Mouse (Mus musculus): ENCODE measurements around the gene Iscu. TPM values are rescaled to one million over a fixed set of nuclear protein-coding genes. Genes with fewer than 3 reads are reported as not detected.

The Iscu gene
- polyA plus RNA-seq, 2 experiments: 85.4 to 102 TPM

DNA sequence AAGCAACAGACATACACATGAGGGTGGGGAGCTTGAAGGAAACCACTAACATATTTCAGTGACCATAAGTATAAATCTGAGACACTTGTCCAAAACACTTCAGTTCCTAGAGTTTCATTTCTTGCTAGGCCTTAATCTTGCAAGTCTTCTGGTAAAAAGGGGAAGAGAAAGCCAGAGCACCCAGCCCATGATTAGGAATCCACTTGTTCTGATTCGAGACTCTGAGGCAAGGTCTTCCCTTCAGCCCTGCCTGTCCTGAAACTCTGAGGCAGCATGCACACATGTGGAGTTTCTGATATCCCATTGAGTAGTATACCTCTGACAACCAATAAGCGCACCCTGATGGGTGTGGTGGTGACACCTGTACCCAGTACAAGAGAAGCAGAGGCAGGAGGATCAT is 11.0 kb upstream of the Iscu start:
- Histone ChIP-seq H3K4me2 (replicated peaks; ENCODE audit: low read depth, low read length, severe bottlenecking) (no peak overlapping the region), H3K4me3 (replicated peaks; ENCODE audit: low read length) (no peak overlapping the region), H3K36me3 (ENCODE audit: control insufficient read depth, insufficient read depth, low read length) (peaks cover 77% of the 10 kb centered on the region), H3K9me3 (ENCODE audit: control insufficient read depth, low read length) (no peaks in the 10 kb centered on the region), H3K4me1 (ENCODE audit: control insufficient read depth, insufficient read depth, low read length) (no peaks in the 10 kb centered on the region), H3K27me3 (ENCODE audit: control insufficient read depth, insufficient read depth, low read length) (no peaks in the 10 kb centered on the region), H3K27ac (replicated peaks; ENCODE audit: low read depth, low read length) (no peak overlapping the region), H3K9ac (ENCODE audit: low read depth, low read length, severe bottlenecking) (no peak overlapping the region)
- ATAC-seq (ENCODE audit: low FRiP score, low read depth) (no peak), DNase-seq (ENCODE audit: low spot score) (no peak)
- TF ChIP-seq POLR2A (IDR thresholded peaks at IDR 0.05; ENCODE audit: borderline replicate concordance, extremely low read depth, insufficient read depth, insufficient read length): no peak
- WGBS: 88% methylated on average over 2 of the region's 2 CpGs

- H3K4me1 ChIP-seq (ENCODE audit: control insufficient read depth, insufficient read depth, low read length): peaks cover 1% of the 10 kb centered on the region; the same call in 1 of the 2 replicates
- no peak for ATAC-seq (ENCODE audit: low FRiP score, low read depth)
- no peaks in the 10 kb centered on the region for H3K27me3 ChIP-seq (ENCODE audit: control insufficient read depth, insufficient read depth, low read length)
- H3K9ac ChIP-seq (ENCODE audit: low read depth, low read length, severe bottlenecking): no peak overlapping the region
- DNase-seq (ENCODE audit: low spot score): no peak
- no peak for TF ChIP-seq POLR2A (IDR thresholded peaks at IDR 0.05; ENCODE audit: borderline replicate concordance, extremely low read depth, insufficient read depth, insufficient read length)
- peaks cover 72% of the 10 kb centered on the region for H3K36me3 ChIP-seq (ENCODE audit: control insufficient read depth, insufficient read depth, low read length)
- WGBS: 88% methylated on average over 7 of the region's 7 CpGs
- no peak overlapping the region for H3K27ac ChIP-seq (replicated peaks; ENCODE audit: low read depth, low read length)
- H3K9me3 ChIP-seq (ENCODE audit: control insufficient read depth, low read length): no peaks in the 10 kb centered on the region
- no peak overlapping the region for H3K4me3 ChIP-seq (replicated peaks; ENCODE audit: low read length)
- H3K4me2 ChIP-seq (replicated peaks; ENCODE audit: low read depth, low read length, severe bottlenecking): no peak overlapping the region
Measured at GRCm38 (mm10) chr5:113764426-113764825, 8.1 kb upstream of the Iscu start.

GRCm38 (mm10) chr5:113765641-113766526 is 6.7 kb upstream of the Iscu start:
- no peaks in the 10 kb centered on the region for H3K9me3 ChIP-seq (ENCODE audit: control insufficient read depth, low read length)
- no peak for ATAC-seq (ENCODE audit: low FRiP score, low read depth)

GRCm38 (mm10) chr5:113768806-113769205 is 3.7 kb upstream of the Iscu start:
- Histone ChIP-seq H3K9ac (ENCODE audit: low read depth, low read length, severe bottlenecking) (no peak overlapping the region), H3K36me3 (ENCODE audit: control insufficient read depth, insufficient read depth, low read length) (peaks cover 32% of the 10 kb centered on the region), H3K9me3 (ENCODE audit: control insufficient read depth, low read length) (no peaks in the 10 kb centered on the region), H3K4me3 (replicated peaks; ENCODE audit: low read length) (no peak overlapping the region), H3K4me1 (ENCODE audit: control insufficient read depth, insufficient read depth, low read length) (peaks cover 18% of the 10 kb centered on the region), H3K27ac (replicated peaks; ENCODE audit: low read depth, low read length) (no peak overlapping the region), H3K4me2 (replicated peaks; ENCODE audit: low read depth, low read length, severe bottlenecking) (no peak overlapping the region), H3K27me3 (ENCODE audit: control insufficient read depth, insufficient read depth, low read length) (no peaks in the 10 kb centered on the region)
- 90% methylated on average over 8 of the region's 8 CpGs for WGBS
- no peak for ATAC-seq (ENCODE audit: low FRiP score, low read depth)
- no peak for TF ChIP-seq POLR2A (IDR thresholded peaks at IDR 0.05; ENCODE audit: borderline replicate concordance, extremely low read depth, insufficient read depth, insufficient read length)
- no peak for DNase-seq (ENCODE audit: low spot score)

More at GRCm38 (mm10) chr5:113765641-113766526, 6.7 kb upstream of the Iscu start:
- DNase-seq (ENCODE audit: low spot score): no peak
- H3K4me3 ChIP-seq (replicated peaks; ENCODE audit: low read length): no peak overlapping the region
- peaks cover 58% of the 10 kb centered on the region for H3K36me3 ChIP-seq (ENCODE audit: control insufficient read depth, insufficient read depth, low read length)
- H3K27me3 ChIP-seq (ENCODE audit: control insufficient read depth, insufficient read depth, low read length): no peaks in the 10 kb centered on the region
- no peak for TF ChIP-seq POLR2A (IDR thresholded peaks at IDR 0.05; ENCODE audit: borderline replicate concordance, extremely low read depth, insufficient read depth, insufficient read length)
- H3K4me1 ChIP-seq (ENCODE audit: control insufficient read depth, insufficient read depth, low read length): peaks cover 14% of the 10 kb centered on the region
- 86% methylated on average over 13 of the region's 13 CpGs for WGBS
- H3K4me2 ChIP-seq (replicated peaks; ENCODE audit: low read depth, low read length, severe bottlenecking): no peak overlapping the region
- no peak overlapping the region for H3K9ac ChIP-seq (ENCODE audit: low read depth, low read length, severe bottlenecking)
- no peak overlapping the region for H3K27ac ChIP-seq (replicated peaks; ENCODE audit: low read depth, low read length)

DNA sequence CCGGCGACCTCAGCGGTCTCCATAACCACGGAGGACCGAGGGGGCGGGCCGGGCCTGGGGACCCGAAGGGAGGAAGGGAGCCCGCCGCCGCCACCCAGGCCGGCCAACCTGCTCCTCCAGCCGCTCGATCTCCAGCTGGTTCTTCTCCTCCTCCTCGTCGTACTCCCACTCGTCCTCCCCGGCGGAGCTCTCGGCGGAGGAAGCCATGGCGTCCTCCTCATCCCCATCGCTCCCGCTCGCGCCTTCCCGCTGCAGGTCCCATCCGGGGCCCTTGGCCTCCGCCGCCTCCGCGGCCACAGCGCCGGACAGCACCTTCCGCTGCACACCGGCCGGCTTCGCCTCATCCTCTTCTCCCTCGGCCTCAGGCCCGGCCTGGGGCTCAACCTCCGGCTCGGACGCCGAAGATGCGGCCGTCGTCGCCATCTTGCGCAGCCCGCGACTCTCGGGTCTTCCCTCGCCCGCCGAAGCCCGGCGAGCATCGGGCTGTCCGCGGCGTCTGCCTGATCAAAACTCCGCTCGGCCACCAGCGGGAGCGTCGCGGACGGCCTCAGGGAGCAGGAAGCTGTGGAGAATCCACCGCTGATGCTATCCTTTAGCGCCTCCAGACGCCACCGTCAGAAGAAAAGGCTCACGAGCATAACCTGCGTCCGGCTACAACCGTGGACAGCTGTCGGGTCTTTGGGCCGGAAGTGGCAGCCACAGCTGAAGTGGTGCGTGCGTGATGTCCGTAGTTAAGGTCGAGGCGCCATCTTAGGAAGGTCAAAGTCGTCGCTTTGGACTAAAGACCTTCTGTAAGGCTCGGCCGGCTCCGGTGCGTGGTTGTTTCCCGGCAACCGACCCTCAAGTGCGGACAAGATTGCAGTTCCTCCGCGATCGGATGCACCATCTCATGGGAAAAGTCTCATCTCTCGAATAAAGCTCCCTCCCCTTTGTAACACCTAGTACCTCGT is 1.1 kb upstream of the Iscu start:
- Histone ChIP-seq H3K27ac (replicated peaks; ENCODE audit: low read depth, low read length) (peak overlapping the region; percentile 97), H3K36me3 (ENCODE audit: control insufficient read depth, insufficient read depth, low read length) (peaks cover 47% of the 10 kb centered on the region), H3K9me3 (ENCODE audit: control insufficient read depth, low read length) (no peaks in the 10 kb centered on the region), H3K4me2 (replicated peaks; ENCODE audit: low read depth, low read length, severe bottlenecking) (peak overlapping the region; percentile 91), H3K9ac (ENCODE audit: low read depth, low read length, severe bottlenecking) (peak overlapping the region; percentile 87), H3K27me3 (ENCODE audit: control insufficient read depth, insufficient read depth, low read length) (no peaks in the 10 kb centered on the region), H3K4me1 (ENCODE audit: control insufficient read depth, insufficient read depth, low read length) (peaks cover 19% of the 10 kb centered on the region), H3K4me3 (replicated peaks; ENCODE audit: low read length) (peak overlapping the region; percentile 99)
- peak; percentile 86; the same call in 1 of the 2 replicates for TF ChIP-seq POLR2A (IDR thresholded peaks at IDR 0.05; ENCODE audit: borderline replicate concordance, extremely low read depth, insufficient read depth, insufficient read length)
- ATAC-seq (ENCODE audit: low FRiP score, low read depth) (peak; percentile 84), DNase-seq (ENCODE audit: low spot score) (peak; percentile 91)
- under 1% methylated on average over 86 of the region's 97 CpGs for WGBS
